Mouse (Mus musculus): ENCODE results near the gene Pmm1.

DNA sequence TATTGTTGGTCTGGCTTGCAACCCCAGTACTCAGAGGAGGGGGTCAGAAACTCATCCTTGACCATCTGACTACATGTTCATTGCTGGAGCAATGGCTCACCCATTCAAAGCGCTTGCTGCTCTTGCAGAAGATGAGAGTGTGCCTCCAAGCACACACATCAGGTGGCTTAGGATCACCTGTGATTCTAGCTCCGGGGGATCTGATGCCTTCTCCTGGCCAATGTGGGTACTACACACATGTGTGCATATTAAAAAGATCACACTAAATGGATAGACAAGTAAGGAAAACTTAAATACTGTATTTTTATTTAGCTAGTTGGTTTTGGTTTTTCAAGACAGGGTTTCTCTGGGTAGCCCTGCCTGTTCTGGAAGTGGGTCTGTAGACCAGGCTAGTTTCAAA, 19.7 kb downstream of the Pmm1 start:
- TF ChIP-seq POLR2A (IDR thresholded peaks at IDR 0.05; ENCODE audit: insufficient read depth, low read depth, low read length) (no peak), CTCF (IDR thresholded peaks at IDR 0.05) (peak; percentile 32), EP300 (IDR thresholded peaks at IDR 0.05; ENCODE audit: insufficient read depth, low read depth, low read length) (no peak)
